Mouse (Mus musculus) small intestine, adult 2 months (tissue): ENCODE measurements around the gene Gm5148.

ENCODE experiments used
- CTCF ChIP-seq: fragments of 200-500 bp; IDR thresholded peaks from 2 replicates; pipeline ENCODE4 v1.5.1; 2012; ENCODE audit warnings: low read depth, mild to moderate bottlenecking, control low read depth, inconsistent platforms, low read length, moderate library complexity, mixed read lengths; ENCODE audit not compliant: insufficient replicate concordance, insufficient read length; ENCODE audit errors: extremely low read depth
- POLR2A ChIP-seq: fragments of 200-500 bp; IDR thresholded peaks from 2 replicates; pipeline ENCODE4 v1.6.1; 2012; ENCODE audit warnings: low read depth, mild to moderate bottlenecking, control low read depth, inconsistent platforms, low read length, moderate library complexity

GRCm38 (mm10) chr3:37766628-37767027 lies 42.3 kb upstream of the Gm5148 start:
- TF ChIP-seq POLR2A (no peak), CTCF (no peak)
